Mouse (Mus musculus): ENCODE data around the gene Car4.

DNA sequence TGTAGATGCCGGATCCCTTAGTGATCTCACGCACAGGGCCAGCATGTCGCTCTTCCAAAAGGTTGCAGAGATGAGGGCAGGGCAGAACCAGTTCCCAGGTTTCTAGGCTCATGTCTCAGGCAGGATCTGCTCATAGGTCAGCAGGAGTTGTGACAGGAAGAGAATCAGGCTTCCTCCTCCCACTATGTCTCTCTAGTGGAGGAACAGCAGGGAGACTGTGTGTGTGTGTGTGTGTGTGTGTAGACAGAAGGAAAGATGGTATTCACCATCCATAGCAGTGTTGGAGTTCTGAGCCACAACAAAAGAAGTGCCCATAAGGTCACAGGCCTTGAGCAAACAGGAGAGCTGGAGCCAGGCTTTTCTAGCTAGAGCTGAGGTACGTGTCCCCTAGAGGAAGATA lies 9.1 kb downstream of the Car4 start:
- TF ChIP-seq POLR2A (IDR thresholded peaks at IDR 0.05; ENCODE audit: control insufficient read depth, extremely low read depth, insufficient read depth, low read length, poor library complexity) (no peak), CTCF (IDR thresholded peaks at IDR 0.05; ENCODE audit: borderline replicate concordance, control insufficient read depth, extremely low read depth, insufficient read depth, low read length, poor library complexity) (no peak)

Measured in thymus, adult 2 months (tissue).